Comparison of ENCODE assay signal across 12 mouse cellular contexts in the genomic region with DNA sequence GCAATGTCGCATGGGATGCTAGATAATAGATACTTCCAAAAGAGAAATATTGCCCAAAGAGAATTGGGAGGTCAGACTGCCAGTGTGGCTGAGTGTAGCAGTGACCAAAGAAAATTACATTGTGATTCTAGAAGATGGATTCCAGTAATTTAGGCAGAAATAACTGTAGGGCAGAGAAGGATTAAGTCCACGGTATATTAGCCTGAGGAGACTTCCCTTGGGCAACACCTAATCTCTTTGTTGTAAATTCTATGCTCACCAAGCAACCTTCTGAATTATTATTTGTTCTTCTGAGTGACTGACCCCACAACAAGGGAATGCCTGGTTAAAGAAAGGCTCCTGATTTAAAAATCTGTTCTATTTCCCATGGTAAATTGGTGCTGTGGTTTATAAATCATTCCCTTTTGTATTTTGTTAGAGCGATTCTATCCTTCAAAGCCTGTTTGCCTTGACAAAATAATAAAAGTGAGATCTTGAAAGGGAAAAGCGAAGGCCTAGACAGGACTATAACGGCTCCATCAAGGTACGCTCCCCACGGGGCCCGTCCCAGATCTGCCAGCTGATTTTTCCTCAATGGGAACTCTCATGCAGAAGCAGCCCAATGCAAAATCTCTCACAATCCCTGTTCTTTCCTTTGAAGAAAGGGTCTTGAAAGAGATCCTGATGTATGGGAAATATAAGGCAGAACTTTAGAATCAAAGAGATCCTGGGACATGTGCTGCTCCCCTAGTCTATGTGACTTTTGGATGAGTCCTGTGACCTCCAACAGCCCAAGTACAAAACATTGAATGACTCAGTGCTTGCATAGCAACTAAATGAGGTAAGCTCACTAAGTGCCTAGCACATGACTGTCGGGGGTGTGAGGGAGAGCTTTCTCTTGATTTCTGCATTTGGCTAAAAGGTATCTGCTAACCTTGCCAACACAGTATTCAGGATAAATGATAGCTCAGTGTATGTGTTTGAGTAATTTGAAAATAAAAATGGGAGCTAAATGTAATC.
DNase-seq lines count a peak whose midpoint lies in the region; ATAC-seq and TF ChIP-seq lines count a peak whose summit lies in the region.
"Had no signal": no experiment of that assay in that cellular context is flagged by ENCODE, and none has a peak within 500 bp of the region (broad histone marks: within the 10 kb centered on the region; RNA-seq: fewer than 3 reads in every experiment).

No protein-coding gene starts in this region.

- H3K9ac ChIP-seq in forebrain, embryonic 11.5 days (ENCODE audit: low read length) = no peak overlapping the region
- no peak overlapping the region for H3K9ac ChIP-seq in forebrain, embryonic 15.5 days (replicated peaks)
- no peak overlapping the region for H3K9ac ChIP-seq in lung, postnatal 0 days (replicated peaks; ENCODE audit: low read depth)
- no peak overlapping the region for H3K9ac ChIP-seq in heart, postnatal 0 days (replicated peaks; ENCODE audit: low read depth, low read length)
- H3K9ac ChIP-seq: limb, embryonic 15.5 days had no signal

- H3K27me3 ChIP-seq in forebrain, embryonic 11.5 days (ENCODE audit: control insufficient read depth, insufficient read depth, low read length) = no peaks in the 10 kb centered on the region
- no peaks in the 10 kb centered on the region for H3K27me3 ChIP-seq in forebrain, embryonic 15.5 days
- H3K27me3 ChIP-seq in lung, postnatal 0 days (replicated peaks; ENCODE audit: insufficient read depth, low read length) = no peaks in the 10 kb centered on the region
- no peaks in the 10 kb centered on the region for H3K27me3 ChIP-seq in heart, postnatal 0 days (ENCODE audit: control insufficient read depth, insufficient read depth, low read length)
- H3K27me3 ChIP-seq: limb, embryonic 15.5 days had no signal

- no peaks in the 10 kb centered on the region; the same call in 1 of the 2 replicates for H3K4me1 ChIP-seq in forebrain, embryonic 11.5 days (replicated peaks; ENCODE audit: control insufficient read depth, insufficient read depth, low read length)
- peaks cover 19% of the 10 kb centered on the region for H3K4me1 ChIP-seq in forebrain, embryonic 15.5 days
- H3K4me1 ChIP-seq in lung, postnatal 0 days (ENCODE audit: insufficient read depth, low read depth, low read length) = no peaks in the 10 kb centered on the region
- 0 out of 2 replicates have a peak, but pooled peaks cover 4% of the 10 kb centered on the region for H3K4me1 ChIP-seq in heart, postnatal 0 days (ENCODE audit: control insufficient read depth, insufficient read depth)
- H3K4me1 ChIP-seq: limb, embryonic 15.5 days had no signal

- no peak overlapping the region for H3K4me2 ChIP-seq in forebrain, embryonic 11.5 days (ENCODE audit: low read depth, low read length, severe bottlenecking)
- no peak overlapping the region for H3K4me2 ChIP-seq in forebrain, embryonic 15.5 days (replicated peaks)
- no peak overlapping the region for H3K4me2 ChIP-seq in lung, postnatal 0 days (replicated peaks; ENCODE audit: low read depth, low read length)
- H3K4me2 ChIP-seq in heart, postnatal 0 days (ENCODE audit: low read depth, low read length) = no peak overlapping the region
- H3K4me2 ChIP-seq: limb, embryonic 15.5 days had no signal

- no peak overlapping the region for H3K4me3 ChIP-seq in forebrain, embryonic 11.5 days (ENCODE audit: low read depth, low read length)
- no peak overlapping the region for H3K4me3 ChIP-seq in forebrain, embryonic 15.5 days
- H3K4me3 ChIP-seq in lung, postnatal 0 days (ENCODE audit: low read depth, low read length) = no peak overlapping the region
- no peak overlapping the region for H3K4me3 ChIP-seq in heart, postnatal 0 days (ENCODE audit: low read depth, low read length)
- H3K4me3 ChIP-seq: limb, embryonic 15.5 days had no signal

- TF ChIP-seq CTCF in lung, postnatal 0 days (IDR thresholded peaks at IDR 0.05) = no peak
- no peak for TF ChIP-seq CTCF in heart, postnatal 0 days (IDR thresholded peaks at IDR 0.05; ENCODE audit: low read depth)

- no peak for TF ChIP-seq EP300 in lung, postnatal 0 days (IDR thresholded peaks at IDR 0.05)
- no peak for TF ChIP-seq EP300 in heart, postnatal 0 days (IDR thresholded peaks at IDR 0.05; ENCODE audit: low read depth)

- no peaks in the 10 kb centered on the region for H3K9me3 ChIP-seq in forebrain, embryonic 11.5 days (ENCODE audit: control insufficient read depth, low read length)
- H3K9me3 ChIP-seq in forebrain, embryonic 15.5 days = no peaks in the 10 kb centered on the region
- no peaks in the 10 kb centered on the region for H3K9me3 ChIP-seq in lung, postnatal 0 days (ENCODE audit: low read length)
- no peaks in the 10 kb centered on the region for H3K9me3 ChIP-seq in heart, postnatal 0 days (replicated peaks; ENCODE audit: control insufficient read depth, low read length)
- H3K9me3 ChIP-seq: limb, embryonic 15.5 days had no signal

- no peak overlapping the region for H3K27ac ChIP-seq in forebrain, embryonic 11.5 days (ENCODE audit: low read depth, low read length)
- no peak overlapping the region for H3K27ac ChIP-seq in forebrain, embryonic 15.5 days (replicated peaks)
- no peak overlapping the region for H3K27ac ChIP-seq in lung, postnatal 0 days (ENCODE audit: low read length)
- peak overlapping the region; percentile 5; the same call in 1 of the 2 replicates for H3K27ac ChIP-seq in heart, postnatal 0 days (ENCODE audit: low read depth)
- H3K27ac ChIP-seq: limb, embryonic 15.5 days had no signal

- DNase-seq in forebrain, embryonic 11.5 days (ENCODE audit: low spot score) = no peak
- DNase-seq in lung, postnatal 25 days (ENCODE audit: low spot score) = peak; percentile 1
- DNase-seq in lung, postnatal 0 days (ENCODE audit: low spot score) = no peak
- peak; percentile 11 for DNase-seq in ZHBTc4 (ENCODE audit: low read depth, low spot score)
- DNase-seq in heart, postnatal 0 days (ENCODE audit: low spot score) = peak; percentile 69
- no peak for DNase-seq in frontal cortex, postnatal 10 days (ENCODE audit: low spot score in 2 of 2)
- no peak for DNase-seq in layer of hippocampus, adult 9-11 months
- DNase-seq: kidney, adult 8-10 months; right cerebral cortex, postnatal 14 days; thymus, postnatal 4 days had no signal

- 41% methylated on average over 9 of the region's 9 CpGs for WGBS in forebrain, embryonic 11.5 days
- WGBS in forebrain, embryonic 15.5 days = 25% methylated on average over 9 of the region's 9 CpGs
- 74% methylated on average over 9 of the region's 9 CpGs for WGBS in lung, postnatal 0 days
- 65% methylated on average over 9 of the region's 9 CpGs for WGBS in heart, postnatal 0 days

- ATAC-seq in forebrain, embryonic 11.5 days (replicated peaks; ENCODE audit: low FRiP score) = peak; percentile 48; the same call in 1 of the 2 replicates
- ATAC-seq in forebrain, embryonic 15.5 days (replicated peaks) = no peak; the same call in 1 of the 2 replicates
- ATAC-seq in lung, postnatal 0 days = no peak
- ATAC-seq in heart, postnatal 0 days (ENCODE audit: insufficient read depth, low read depth) = peak; percentile 95

- H3K36me3 ChIP-seq in forebrain, embryonic 11.5 days (ENCODE audit: control insufficient read depth, insufficient read depth, low read length) = no peaks in the 10 kb centered on the region
- H3K36me3 ChIP-seq in forebrain, embryonic 15.5 days = no peaks in the 10 kb centered on the region
- H3K36me3 ChIP-seq in lung, postnatal 0 days (ENCODE audit: insufficient read depth, low read length) = no peaks in the 10 kb centered on the region
- H3K36me3 ChIP-seq in heart, postnatal 0 days (replicated peaks; ENCODE audit: control insufficient read depth, insufficient read depth, low read length) = no peaks in the 10 kb centered on the region
- H3K36me3 ChIP-seq: limb, embryonic 15.5 days had no signal

Comparison
In these comparisons a context has a peak if more than half of its experiments do, and no peak if none do; other contexts are left out.
1. ATAC-seq: peak in forebrain, embryonic 11.5 days (single experiment) and heart, postnatal 0 days (single experiment); none in forebrain, embryonic 15.5 days (single experiment) and lung, postnatal 0 days (single experiment).
2. DNase-seq: peak in lung, postnatal 25 days (single experiment), ZHBTc4 (single experiment) and heart, postnatal 0 days (single experiment); none in forebrain, embryonic 11.5 days (single experiment), lung, postnatal 0 days (single experiment), frontal cortex, postnatal 10 days (0 of 2) and layer of hippocampus, adult 9-11 months (single experiment).